Mouse (Mus musculus) G1E (cell line): ENCODE measurements at regions not wholly inside any gene's neighbourhood (a gene's known extent, or its start where the extent isn't known, plus 50 kb on each side); places are given as distances from the start of the nearest gene placed in this dataset.

Experiments
- CTCF ChIP-seq: IDR thresholded peaks from 2 replicates; pipeline ENCODE4 v1.5.1; 2012; ENCODE audit warnings: low read depth, low read length, inconsistent platforms, mixed read lengths
- GATA2 ChIP-seq: IDR thresholded peaks from 2 replicates; pipeline ENCODE4 v1.6.1; 2012; ENCODE audit warnings: low read depth, low read length, inconsistent platforms, borderline replicate concordance
- TAL1 ChIP-seq: conservative IDR thresholded peaks from 2 replicates; pipeline ENCODE4 v1.6.1; 2012; ENCODE audit warnings: low read depth, low read length, inconsistent platforms, mixed read lengths

- TF ChIP-seq CTCF (no peak), TAL1 (no peak), GATA2 (no peak)
Observed at GRCm38 (mm10) chr3:130900846-130901245, 170.6 kb upstream of the Rpl34 start.
